In genomic region chr11:72024193-72024781, GRCm38 (mm10) we compare ENCODE assay signal across 9 mouse cellular contexts. TPM values are rescaled to one million over a fixed set of nuclear protein-coding genes. Genes with fewer than 3 reads are reported as not detected.
DNase-seq lines count a peak whose midpoint lies in the region; ATAC-seq and TF ChIP-seq lines count a peak whose summit lies in the region.
"Had no signal": no experiment of that assay in that cellular context is flagged by ENCODE, and none has a peak within 500 bp of the region (broad histone marks: within the 10 kb centered on the region; RNA-seq: fewer than 3 reads in every experiment).

No protein-coding gene starts in this region.

- no peaks in the 10 kb centered on the region for H3K79me2 ChIP-seq in heart, adult 2 months (replicated peaks; ENCODE audit: control insufficient read depth, insufficient read depth, low read length)

- H3K4me2 ChIP-seq in heart, embryonic 12.5 days, result no peak overlapping the region
- H3K4me2 ChIP-seq: heart, embryonic 15.5 days had no signal

- 24% methylated on average over 5 of the region's 5 CpGs for WGBS in heart, adult 2 months
- WGBS in heart, embryonic 12.5 days, result 30% methylated on average over 5 of the region's 5 CpGs
- WGBS in large intestine, adult 2 months, result 23% methylated on average over 5 of the region's 5 CpGs

- intact Hi-C loops in heart, adult 2 months (cut with DNase I), result loop anchor here (1.0 to 5.0 kb wide), 3 partner anchors 33 to 687 kb away; no protein-coding TSS in a partner anchor
- intact Hi-C loops in heart, postnatal 14 days (cut with DNase I), result loop anchor here (2.0 to 10.0 kb wide), 3 partner anchors 169 to 685 kb away; no protein-coding TSS in a partner anchor

- no peaks in the 10 kb centered on the region for H3K9me3 ChIP-seq in heart, embryonic 12.5 days (replicated peaks)
- H3K9me3 ChIP-seq: heart, embryonic 15.5 days had no signal

- peak; percentile 52 to 58 for DNase-seq in heart, adult 2 months
- peak; percentile 69 for DNase-seq in adrenal gland, adult 2 months
- peak; percentile 85 for DNase-seq in embryo, embryonic 10.5 days (ENCODE audit: low spot score)
- peak; percentile 70 to 80 for DNase-seq in heart, postnatal 14 days
- peak; percentile 36 for DNase-seq in large intestine, adult 2 months (ENCODE audit: low read depth, low spot score)
- DNase-seq in lung, postnatal 36 days, result peak; percentile 85
- DNase-seq in right cerebral cortex, adult 2 months (ENCODE audit: low spot score in 2 of 2), result peak; percentile 76 to 78

- no peak for TF ChIP-seq POLR2A in heart, adult 2 months (IDR thresholded peaks at IDR 0.05; ENCODE audit: insufficient read depth, low read depth, low read length)

- no peak overlapping the region for H3K9ac ChIP-seq in heart, adult 2 months (ENCODE audit: low read depth, low read length)
- no peak overlapping the region for H3K9ac ChIP-seq in heart, embryonic 12.5 days
- H3K9ac ChIP-seq: heart, embryonic 15.5 days had no signal

- no peaks in the 10 kb centered on the region for H3K36me3 ChIP-seq in heart, adult 2 months (ENCODE audit: control insufficient read depth, insufficient read depth, low read length)
- H3K36me3 ChIP-seq in heart, embryonic 12.5 days, result no peaks in the 10 kb centered on the region
- H3K36me3 ChIP-seq: heart, embryonic 15.5 days had no signal

- TF ChIP-seq EP300 in heart, adult 2 months (IDR thresholded peaks at IDR 0.05; ENCODE audit: insufficient read depth, low read depth, low read length), result 0 out of 2 replicates have a peak, but pooled peaks have one; percentile 48

- TF ChIP-seq CTCF in heart, adult 2 months (IDR thresholded peaks at IDR 0.05), result peak; percentile 93

- no peaks in the 10 kb centered on the region for H3K27me3 ChIP-seq in heart, adult 2 months (ENCODE audit: control insufficient read depth, insufficient read depth, low read length)
- H3K27me3 ChIP-seq in heart, embryonic 12.5 days (replicated peaks), result peaks cover 15% of the 10 kb centered on the region; the same call in 1 of the 2 replicates

- no peak overlapping the region for H3K4me3 ChIP-seq in heart, adult 2 months
- no peak overlapping the region for H3K4me3 ChIP-seq in heart, embryonic 12.5 days
- H3K4me3 ChIP-seq: heart, embryonic 15.5 days had no signal

- H3K27ac ChIP-seq in heart, adult 2 months, result no peak overlapping the region
- H3K27ac ChIP-seq in heart, embryonic 12.5 days (ENCODE audit: poor library complexity, severe bottlenecking), result no peak overlapping the region
- H3K27ac ChIP-seq: heart, embryonic 15.5 days had no signal

- ATAC-seq in heart, embryonic 12.5 days (ENCODE audit: insufficient number of reproducible peaks, low FRiP score), result no peak

- no peaks in the 10 kb centered on the region for H3K4me1 ChIP-seq in heart, adult 2 months (ENCODE audit: control insufficient read depth, insufficient read depth, low read length)
- H3K4me1 ChIP-seq in heart, embryonic 12.5 days (replicated peaks), result peaks cover 17% of the 10 kb centered on the region

RNA-seq across cellular contexts. Expression of gene Aipl1, which starts 13.0 kb away (rescaled TPM):
- total RNA-seq in heart, adult 2 months (2021), result not detected
- polyA plus RNA-seq in heart, adult 2 months (2012; rRNA removed), result 0.04 TPM in 1 of 2 replicates, not detected in the other
- 0.80 and 1.0 TPM in 2 replicates for polyA plus RNA-seq in heart, embryonic 12.5 days (2016; fragmentation: Nextera tagmentation; extraction: Ambion mirVana)
- not detected for total RNA-seq in adrenal gland, adult 2 months (2021)
- polyA plus RNA-seq in adrenal gland, adult 2 months (2012; rRNA removed), result 0.06 and 0.07 TPM in 2 replicates
- total RNA-seq in heart, postnatal 14 days (2021), result not detected
- polyA plus RNA-seq in large intestine, adult 2 months (2012; rRNA removed), result 0.07 TPM in 1 of 2 replicates, not detected in the other

RNA-seq across cellular contexts. Expression of gene Pimreg, which starts 17.5 kb away (rescaled TPM):
- total RNA-seq in heart, adult 2 months (2021), result under 1 TPM in 1 of 2 experiments, not detected in 1; 0.75 TPM
- polyA plus RNA-seq in heart, adult 2 months (2012; rRNA removed), result 0.45 and 0.73 TPM in 2 replicates
- 90.6 and 92.7 TPM in 2 replicates for polyA plus RNA-seq in heart, embryonic 12.5 days (2016; fragmentation: Nextera tagmentation; extraction: Ambion mirVana)
- 1 to 10 TPM; 1.7 to 2.8 TPM for total RNA-seq in adrenal gland, adult 2 months (2021)
- 2.7 and 3.0 TPM in 2 replicates for polyA plus RNA-seq in adrenal gland, adult 2 months (2012; rRNA removed)
- 1 to 10 TPM; 6.1 to 6.8 TPM for total RNA-seq in heart, postnatal 14 days (2021)
- polyA plus RNA-seq in large intestine, adult 2 months (2012; rRNA removed), result 2.4 and 3.7 TPM in 2 replicates

Comparison
In these comparisons a context has a peak if more than half of its experiments do, and no peak if none do; other contexts are left out.
1. RNA of gene Pimreg, which starts 17.5 kb away (polyA plus RNA-seq): 90.6 to 92.7 TPM in heart, embryonic 12.5 days; 2.4 to 3.7 TPM in large intestine, adult 2 months, 2.7 to 3.0 TPM in adrenal gland, adult 2 months and 0.45 to 0.73 TPM in heart, adult 2 months; every median in the first group is over 10 times any median in the second.
2. Peak in every context shown above with its lines, with median percentiles within 50 percentile points of each other: DNase-seq.